Comparison of ENCODE assay signal across 10 mouse cellular contexts in genomic region chr14:50969558-50970544, GRCm38 (mm10). TPM values are rescaled to one million over a fixed set of nuclear protein-coding genes. Genes with fewer than 3 reads are reported as not detected.
A peak's percentile ranks its signal among the peaks of the same experiment; 100 is the strongest.
DNase-seq lines count a peak whose midpoint lies in the region; ATAC-seq and TF ChIP-seq lines count a peak whose summit lies in the region.
"Had no signal": no experiment of that assay in that cellular context is flagged by ENCODE, and none has a peak within 500 bp of the region (broad histone marks: within the 10 kb centered on the region; RNA-seq: fewer than 3 reads in every experiment).

No protein-coding gene starts in this region.

- 13% methylated on average over 12 of the region's 12 CpGs for WGBS in forebrain, embryonic 12.5 days
- 58% methylated on average over 12 of the region's 12 CpGs for WGBS in liver, adult 2 months
- WGBS in neural tube, embryonic 15.5 days: 12% methylated on average over 12 of the region's 12 CpGs

- no peaks in the 10 kb centered on the region for H3K36me3 ChIP-seq in ES-Bruce4 (ENCODE audit: control insufficient read depth, insufficient read depth, low read length, poor library complexity, severe bottlenecking)
- H3K36me3 ChIP-seq in forebrain, embryonic 12.5 days (replicated peaks): no peaks in the 10 kb centered on the region
- H3K36me3 ChIP-seq in liver, adult 2 months (ENCODE audit: control insufficient read depth, insufficient read depth, low read length): no peaks in the 10 kb centered on the region
- H3K36me3 ChIP-seq in neural tube, embryonic 15.5 days: no peaks in the 10 kb centered on the region

- ATAC-seq in forebrain, embryonic 12.5 days (ENCODE audit: low FRiP score): no peak
- ATAC-seq in neural tube, embryonic 15.5 days (ENCODE audit: low FRiP score): peak; percentile 65; the same call in 1 of the 2 replicates
- ATAC-seq: Patski had no signal

- peak; percentile 41 to 45 for DNase-seq in heart, postnatal 36 days
- no peak for DNase-seq in liver, adult 2 months (ENCODE audit: extremely low read depth, low read depth, low spot score)
- DNase-seq in urinary bladder, postnatal 25 days (ENCODE audit: low spot score): no peak
- no peak for DNase-seq in spleen, adult 18-20 months

- no peak for TF ChIP-seq EP300 in ES-Bruce4 (IDR thresholded peaks at IDR 0.05; ENCODE audit: insufficient read depth, low read depth, low read length)

- no peak for TF ChIP-seq POLR2A in ES-Bruce4 (IDR thresholded peaks at IDR 0.05; ENCODE audit: insufficient read depth, low read length)
- no peak for TF ChIP-seq POLR2A in liver, adult 2 months (IDR thresholded peaks at IDR 0.05; ENCODE audit: extremely low read depth, insufficient read depth, low read length)

- intact Hi-C loops in heart, postnatal 36 days (cut with DNase I): no loop called here

- no peak overlapping the region for H3K4me3 ChIP-seq in ES-Bruce4 (ENCODE audit: low read depth, low read length)
- no peak overlapping the region for H3K4me3 ChIP-seq in brown adipose tissue, adult 24 weeks (ENCODE audit: insufficient read depth, low read depth, low read length)
- no peak overlapping the region for H3K4me3 ChIP-seq in forebrain, embryonic 12.5 days (replicated peaks)
- no peak overlapping the region for H3K4me3 ChIP-seq in liver, adult 2 months (ENCODE audit: insufficient read depth, low read depth, low read length)
- H3K4me3 ChIP-seq in neural tube, embryonic 15.5 days (replicated peaks): no peak overlapping the region

- H3K4me1 ChIP-seq in ES-Bruce4 (ENCODE audit: control insufficient read depth, insufficient read depth, low read length): peaks cover 13% of the 10 kb centered on the region
- H3K4me1 ChIP-seq in brown adipose tissue, adult 24 weeks (ENCODE audit: control insufficient read depth, insufficient read depth, insufficient read length, low read length): peaks cover 3% of the 10 kb centered on the region; the same call in 1 of the 2 replicates
- peaks cover 13% of the 10 kb centered on the region for H3K4me1 ChIP-seq in forebrain, embryonic 12.5 days
- H3K4me1 ChIP-seq in liver, adult 2 months (ENCODE audit: control insufficient read depth, insufficient read depth, low read length): no peaks in the 10 kb centered on the region
- H3K4me1 ChIP-seq in neural tube, embryonic 15.5 days: no peaks in the 10 kb centered on the region

- H3K79me2 ChIP-seq in liver, adult 2 months (ENCODE audit: control insufficient read depth, insufficient read depth, low read length): no peaks in the 10 kb centered on the region

- peak overlapping the region; percentile 29 for H3K4me2 ChIP-seq in forebrain, embryonic 12.5 days
- peak overlapping the region; percentile 25 for H3K4me2 ChIP-seq in neural tube, embryonic 15.5 days

- H3K27ac ChIP-seq in ES-Bruce4 (ENCODE audit: insufficient read depth, low read length): peak overlapping the region; percentile 88
- peak overlapping the region; percentile 72 for H3K27ac ChIP-seq in brown adipose tissue, adult 24 weeks (replicated peaks; ENCODE audit: low read depth, low read length)
- 0 out of 2 replicates have a peak overlapping the region, but pooled peaks have one; percentile 15 for H3K27ac ChIP-seq in forebrain, embryonic 12.5 days
- H3K27ac ChIP-seq in liver, adult 2 months (replicated peaks; ENCODE audit: insufficient read depth, low read depth, low read length): peak overlapping the region; percentile 45
- H3K27ac ChIP-seq in neural tube, embryonic 15.5 days (replicated peaks): 0 out of 2 replicates have a peak overlapping the region, but pooled peaks have one; percentile 51

- H3K9me3 ChIP-seq in ES-Bruce4 (replicated peaks; ENCODE audit: control insufficient read depth, insufficient read depth, low read length, poor library complexity, severe bottlenecking): no peaks in the 10 kb centered on the region
- H3K9me3 ChIP-seq in forebrain, embryonic 12.5 days: no peaks in the 10 kb centered on the region
- no peaks in the 10 kb centered on the region for H3K9me3 ChIP-seq in neural tube, embryonic 15.5 days (replicated peaks)

- TF ChIP-seq CTCF in ES-Bruce4 (IDR thresholded peaks at IDR 0.05; ENCODE audit: low read depth, low read length): no peak
- TF ChIP-seq CTCF in liver, adult 2 months (IDR thresholded peaks at IDR 0.05; ENCODE audit: low read depth, low read length): no peak

- H3K9ac ChIP-seq in ES-Bruce4 (ENCODE audit: low read depth, poor library complexity, severe bottlenecking): no peak overlapping the region; the same call in 1 of the 2 replicates
- no peak overlapping the region for H3K9ac ChIP-seq in forebrain, embryonic 12.5 days
- no peak overlapping the region for H3K9ac ChIP-seq in liver, adult 2 months (ENCODE audit: low read depth, low read length)
- no peak overlapping the region for H3K9ac ChIP-seq in neural tube, embryonic 15.5 days (replicated peaks)

- H3K27me3 ChIP-seq in ES-Bruce4 (ENCODE audit: control insufficient read depth, insufficient read depth, low read length, poor library complexity, severe bottlenecking): no peaks in the 10 kb centered on the region
- no peaks in the 10 kb centered on the region for H3K27me3 ChIP-seq in forebrain, embryonic 12.5 days
- H3K27me3 ChIP-seq in liver, adult 2 months (ENCODE audit: control insufficient read depth, insufficient read depth, low read length): no peaks in the 10 kb centered on the region
- no peaks in the 10 kb centered on the region for H3K27me3 ChIP-seq in neural tube, embryonic 15.5 days (replicated peaks)
- H3K27me3 ChIP-seq: Patski had no signal

RNA-seq across cellular contexts. Expression of gene Pnp2, which starts 14.1 kb away (rescaled TPM):
- 6.1 and 9.4 TPM in 2 replicates for polyA plus RNA-seq in ES-Bruce4 (2011; ENCODE audit: insufficient read depth, insufficient read length, low read depth, missing spikeins)
- polyA plus RNA-seq in brown adipose tissue, adult 24 weeks (2012; ENCODE audit: insufficient read depth, insufficient read length, missing spikeins): 3.5 and 5.1 TPM in 2 replicates
- polyA plus RNA-seq in forebrain, embryonic 12.5 days (2016; fragmentation: Nextera tagmentation; extraction: Ambion mirVana): 0.42 and 0.60 TPM in 2 replicates
- total RNA-seq in heart, postnatal 36 days (2021): under 1 TPM; 0.22 to 0.65 TPM
- total RNA-seq in liver, adult 2 months (2014; rRNA removed): 0.81 and 1.1 TPM in 2 replicates
- polyA plus RNA-seq in liver, adult 2 months (2012; rRNA removed): 0.16 TPM in 1 of 2 replicates, not detected in the other
- polyA plus RNA-seq in neural tube, embryonic 15.5 days (2015; fragmentation: Nextera tagmentation; extraction: Ambion mirVana): 0.55 and 0.73 TPM in 2 replicates

RNA-seq across cellular contexts. Expression of gene Gm49342, which starts 25.5 kb away (rescaled TPM):
- polyA plus RNA-seq in ES-Bruce4 (2011; ENCODE audit: insufficient read depth, insufficient read length, low read depth, missing spikeins): 24.9 and 31.0 TPM in 2 replicates
- polyA plus RNA-seq in brown adipose tissue, adult 24 weeks (2012; ENCODE audit: insufficient read depth, insufficient read length, missing spikeins): 11.9 and 19.3 TPM in 2 replicates
- polyA plus RNA-seq in forebrain, embryonic 12.5 days (2016; fragmentation: Nextera tagmentation; extraction: Ambion mirVana): not detected in 2 replicates
- total RNA-seq in heart, postnatal 36 days (2021): 10 to 100 TPM; 10.1 to 10.6 TPM
- 51.7 and 94.7 TPM in 2 replicates for total RNA-seq in liver, adult 2 months (2014; rRNA removed)
- polyA plus RNA-seq in liver, adult 2 months (2012; rRNA removed): 45.7 and 80.3 TPM in 2 replicates
- not detected in 2 replicates for polyA plus RNA-seq in neural tube, embryonic 15.5 days (2015; fragmentation: Nextera tagmentation; extraction: Ambion mirVana)
- total RNA-seq: neutrophil, adult 5-6 weeks had no signal

RNA-seq across cellular contexts. Expression of gene Rnase10, which starts 37.7 kb away (rescaled TPM):
- not detected in 2 replicates for polyA plus RNA-seq in ES-Bruce4 (2011; ENCODE audit: insufficient read depth, insufficient read length, low read depth, missing spikeins)
- polyA plus RNA-seq in brown adipose tissue, adult 24 weeks (2012; ENCODE audit: insufficient read depth, insufficient read length, missing spikeins): 0.91 TPM in 1 of 2 replicates, not detected in the other
- not detected in 2 replicates for polyA plus RNA-seq in forebrain, embryonic 12.5 days (2016; fragmentation: Nextera tagmentation; extraction: Ambion mirVana)
- total RNA-seq in heart, postnatal 36 days (2021): under 1 TPM; 0.22 to 0.25 TPM
- total RNA-seq in liver, adult 2 months (2014; rRNA removed): 0.09 TPM in 1 of 2 replicates, not detected in the other
- 0.09 and 0.11 TPM in 2 replicates for polyA plus RNA-seq in liver, adult 2 months (2012; rRNA removed)
- 0.10 TPM in 1 of 2 replicates, not detected in the other for polyA plus RNA-seq in neural tube, embryonic 15.5 days (2015; fragmentation: Nextera tagmentation; extraction: Ambion mirVana)
- total RNA-seq: neutrophil, adult 5-6 weeks had no signal
- polyA plus RNA-seq: Patski had no signal

RNA-seq across cellular contexts. Expression of gene Pnp, which starts 39.0 kb away (rescaled TPM):
- polyA plus RNA-seq in ES-Bruce4 (2011; ENCODE audit: insufficient read depth, insufficient read length, low read depth, missing spikeins): 58.9 and 64.4 TPM in 2 replicates
- 84.3 and 92.4 TPM in 2 replicates for polyA plus RNA-seq in brown adipose tissue, adult 24 weeks (2012; ENCODE audit: insufficient read depth, insufficient read length, missing spikeins)
- 43.8 and 44.3 TPM in 2 replicates for polyA plus RNA-seq in forebrain, embryonic 12.5 days (2016; fragmentation: Nextera tagmentation; extraction: Ambion mirVana)
- total RNA-seq in heart, postnatal 36 days (2021): 10 to 100 TPM; 12.7 to 14.8 TPM
- 102 and 111 TPM in 2 replicates for total RNA-seq in liver, adult 2 months (2014; rRNA removed)
- polyA plus RNA-seq in liver, adult 2 months (2012; rRNA removed): 83.1 and 97.7 TPM in 2 replicates
- polyA plus RNA-seq in neural tube, embryonic 15.5 days (2015; fragmentation: Nextera tagmentation; extraction: Ambion mirVana): 20.5 and 36.3 TPM in 2 replicates

RNA-seq across cellular contexts. Expression of gene Pip4p1, which starts 39.2 kb away (rescaled TPM):
- polyA plus RNA-seq in ES-Bruce4 (2011; ENCODE audit: insufficient read depth, insufficient read length, low read depth, missing spikeins): 90.3 and 95.5 TPM in 2 replicates
- 44.2 and 46.1 TPM in 2 replicates for polyA plus RNA-seq in brown adipose tissue, adult 24 weeks (2012; ENCODE audit: insufficient read depth, insufficient read length, missing spikeins)
- 67.3 and 73.1 TPM in 2 replicates for polyA plus RNA-seq in forebrain, embryonic 12.5 days (2016; fragmentation: Nextera tagmentation; extraction: Ambion mirVana)
- total RNA-seq in heart, postnatal 36 days (2021): 10 to 100 TPM; 24.5 to 27.2 TPM
- 11.9 and 18.7 TPM in 2 replicates for total RNA-seq in liver, adult 2 months (2014; rRNA removed)
- polyA plus RNA-seq in liver, adult 2 months (2012; rRNA removed): 40.5 and 43.6 TPM in 2 replicates
- polyA plus RNA-seq in neural tube, embryonic 15.5 days (2015; fragmentation: Nextera tagmentation; extraction: Ambion mirVana): 98.6 and 99.7 TPM in 2 replicates

Comparison
In these comparisons a context has a peak if more than half of its experiments do, and no peak if none do; other contexts are left out.
1. H3K27ac ChIP-seq: peak in every context shown above with its lines; median percentile 88 in ES-Bruce4; 72 in brown adipose tissue, adult 24 weeks; 51 in neural tube, embryonic 15.5 days; 45 in liver, adult 2 months; 15 in forebrain, embryonic 12.5 days.
2. DNase-seq: peak in heart, postnatal 36 days (2 of 2); none in liver, adult 2 months (single experiment), urinary bladder, postnatal 25 days (single experiment) and spleen, adult 18-20 months (0 of 2).
3. RNA of gene Gm49342, which starts 25.5 kb away (polyA plus RNA-seq): 45.7 to 80.3 TPM in liver, adult 2 months, 24.9 to 31.0 TPM in ES-Bruce4 and 11.9 to 19.3 TPM in brown adipose tissue, adult 24 weeks; not detected in forebrain, embryonic 12.5 days and not detected in neural tube, embryonic 15.5 days; every median in the first group is over 10 times any median in the second.